Mouse (Mus musculus): ENCODE measurements around the gene Acrv1. TPM values are rescaled to one million over a fixed set of nuclear protein-coding genes. Genes with fewer than 3 reads are reported as not detected.
"Not testable (repeated sequence)": the region's sequence is repeated elsewhere in the genome, so short reads cannot be mapped to it uniquely, and the experiment has no call there.

Acrv1 gene
- polyA plus RNA-seq (2016; fragmentation: Nextera tagmentation; extraction: Ambion mirVana) = not detected in 2 replicates

DNA sequence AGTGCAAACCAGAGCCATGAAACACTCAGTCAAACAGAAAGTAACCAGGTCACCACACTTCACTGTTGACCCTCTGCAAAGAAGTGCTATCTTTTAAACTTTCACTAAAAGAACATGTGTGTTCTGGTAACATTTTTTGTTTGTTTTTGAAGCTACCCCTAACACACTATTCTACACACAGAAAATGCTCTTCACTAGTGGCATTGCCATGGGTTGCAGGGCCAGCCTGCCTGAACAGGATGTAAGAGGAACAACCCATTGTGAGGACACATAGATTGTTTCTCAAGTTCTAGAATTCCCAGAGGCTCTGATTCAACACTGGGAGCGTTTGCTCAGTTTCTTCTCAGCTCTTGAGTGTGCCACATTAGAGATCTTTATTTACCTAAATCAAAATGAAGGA, at the start of gene Acrv1:
Gene Acrv1 (plus strand): TSS at position 301 of the 400 bp plus-strand sequence.
- 68% methylated on average over 1 of the region's 1 CpGs for WGBS
- DNase-seq (ENCODE audit: extremely low spot score, low spot score) = no peak
- no peaks in the 10 kb centered on the region for H3K27me3 ChIP-seq (ENCODE audit: poor library complexity, severe bottlenecking)
- H3K4me3 ChIP-seq = no peak within 1 kb of the TSS
- H3K36me3 ChIP-seq (replicated peaks) = no peaks in the 10 kb centered on the region
- no peak within 1 kb of the TSS for H3K27ac ChIP-seq
- no peaks in the 10 kb centered on the region for H3K9me3 ChIP-seq
- H3K4me1 ChIP-seq = no peaks in the 10 kb centered on the region

DNA sequence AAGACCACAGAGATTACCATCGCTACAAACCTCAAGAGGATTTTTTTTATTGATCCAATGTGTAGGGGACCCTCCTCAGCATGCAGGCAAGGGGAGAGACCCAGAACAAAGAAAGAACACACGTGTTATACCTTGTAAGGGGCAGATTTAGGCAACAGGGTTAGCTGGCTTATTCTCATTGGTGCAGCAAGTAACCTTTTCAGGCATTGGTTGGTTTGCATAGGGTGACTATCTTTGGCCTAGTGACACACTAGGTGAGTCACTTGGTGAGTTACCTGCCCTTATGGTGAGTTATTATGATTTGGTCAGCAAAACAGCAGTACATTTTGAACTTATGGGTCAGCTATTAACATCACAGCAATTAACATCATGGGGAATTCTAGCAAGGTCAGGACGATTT, 49.7 kb upstream of the Acrv1 start, which contains the start of gene A630095E13Rik:
Gene A630095E13Rik (minus strand): TSS at position 101 of the 400 bp plus-strand sequence.
- H3K4me1 ChIP-seq; DNase-seq (ENCODE audit: extremely low spot score, low spot score); H3K4me3 ChIP-seq; H3K36me3 ChIP-seq (replicated peaks); H3K27ac ChIP-seq; H3K27me3 ChIP-seq (ENCODE audit: poor library complexity, severe bottlenecking): not testable (repeated sequence)
- WGBS = 69% methylated on average over 3 of the region's 3 CpGs
- peaks cover 19% of the 10 kb centered on the region for H3K9me3 ChIP-seq

DNA sequence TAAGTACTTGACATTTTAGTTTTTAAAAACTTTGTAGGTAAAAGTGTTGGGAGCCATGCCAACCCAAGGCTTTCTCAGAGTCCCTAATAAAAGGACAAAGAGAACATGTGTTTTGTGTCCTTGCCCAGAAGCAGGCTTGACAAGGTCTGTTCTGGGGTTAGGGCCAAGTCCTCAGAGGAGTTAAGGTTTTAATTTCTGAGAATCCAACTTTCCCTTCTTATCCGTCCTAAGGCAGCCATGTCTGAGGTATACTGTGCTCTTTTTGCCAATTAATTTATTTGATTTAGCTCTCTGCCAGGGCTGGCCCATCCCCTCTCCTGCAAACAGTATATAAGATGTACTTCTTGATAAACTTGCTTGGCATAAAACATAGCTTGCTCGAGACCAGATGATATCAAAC, 11.6 kb upstream of the Acrv1 start:
- no peaks in the 10 kb centered on the region for H3K4me1 ChIP-seq
- H3K27ac ChIP-seq = no peak overlapping the region
- no peaks in the 10 kb centered on the region for H3K36me3 ChIP-seq (replicated peaks)
- H3K4me3 ChIP-seq = no peak overlapping the region
- WGBS = 85% methylated on average over 2 of the region's 2 CpGs
- H3K9me3 ChIP-seq = no peaks in the 10 kb centered on the region
- no peaks in the 10 kb centered on the region for H3K27me3 ChIP-seq (ENCODE audit: poor library complexity, severe bottlenecking)
- DNase-seq (ENCODE audit: extremely low spot score, low spot score) = no peak

DNA sequence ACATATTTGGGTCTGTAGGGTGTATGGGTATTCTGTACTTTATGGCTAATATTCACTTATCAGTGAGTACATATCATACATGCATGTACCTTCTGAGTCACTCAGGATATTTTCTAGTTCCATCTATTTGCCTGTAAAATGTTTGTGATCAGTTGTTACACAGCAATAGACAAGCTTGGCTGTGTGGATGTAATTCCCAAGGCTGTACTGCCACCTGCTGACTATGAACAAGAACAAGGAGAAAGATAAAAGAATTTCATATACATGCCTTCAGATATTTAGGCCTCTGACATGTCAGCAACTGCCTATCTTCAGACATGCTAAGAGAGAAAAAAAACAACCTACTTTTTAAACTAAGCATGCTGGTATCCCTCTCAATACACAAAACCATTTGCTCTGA, 5.7 kb upstream of the Acrv1 start:
- no peak for DNase-seq (ENCODE audit: extremely low spot score, low spot score)
- Histone ChIP-seq H3K4me3 (no peak overlapping the region), H3K4me1 (no peaks in the 10 kb centered on the region), H3K9me3 (no peaks in the 10 kb centered on the region), H3K27ac (no peak overlapping the region), H3K27me3 (ENCODE audit: poor library complexity, severe bottlenecking) (no peaks in the 10 kb centered on the region), H3K36me3 (replicated peaks) (no peaks in the 10 kb centered on the region)

DNA sequence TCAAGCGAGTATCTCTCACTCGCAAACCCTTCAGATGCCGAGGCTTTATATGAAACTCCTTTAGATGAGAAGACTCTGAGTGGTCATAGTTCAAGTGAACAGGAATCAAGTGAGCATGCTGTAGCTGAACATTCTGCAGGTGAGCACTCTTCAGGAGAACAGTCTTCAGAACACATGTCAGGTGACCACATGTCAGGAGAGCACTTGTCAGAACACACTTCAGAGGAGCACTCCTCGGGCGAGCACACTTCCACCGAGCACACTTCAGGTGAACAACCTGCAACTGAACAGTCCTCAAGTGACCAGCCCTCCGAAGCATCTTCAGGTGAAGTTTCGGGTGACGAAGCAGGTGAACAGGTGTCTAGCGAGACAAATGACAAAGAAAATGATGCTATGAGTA, 1.3 kb downstream of the Acrv1 start:
- 91% methylated on average over 10 of the region's 10 CpGs for WGBS
- no peaks in the 10 kb centered on the region for H3K27me3 ChIP-seq (ENCODE audit: poor library complexity, severe bottlenecking)
- H3K36me3 ChIP-seq (replicated peaks) = no peaks in the 10 kb centered on the region
- H3K4me3 ChIP-seq = no peak overlapping the region
- no peak overlapping the region for H3K27ac ChIP-seq
- H3K9me3 ChIP-seq = no peaks in the 10 kb centered on the region
- H3K4me1 ChIP-seq = no peaks in the 10 kb centered on the region
- no peak for DNase-seq (ENCODE audit: extremely low spot score, low spot score)

DNA sequence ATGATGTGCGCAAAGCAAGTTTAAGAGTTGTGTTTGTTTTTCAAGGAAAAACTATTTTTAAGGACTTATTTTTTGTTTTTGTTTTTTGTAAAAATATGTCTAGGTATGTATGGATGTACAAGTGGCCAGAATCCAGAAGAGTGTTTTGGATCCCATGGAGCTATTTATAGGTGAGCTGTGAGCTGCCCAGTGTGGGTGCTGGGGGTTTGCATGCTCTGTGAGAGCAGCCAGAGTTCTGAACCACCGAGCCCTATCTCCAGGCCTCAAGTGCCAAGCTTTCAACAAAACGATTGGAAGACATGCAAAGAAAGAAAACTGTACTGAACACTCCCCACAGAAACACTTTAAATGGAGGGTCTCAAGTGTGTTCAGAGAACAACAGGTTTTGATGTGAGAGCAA, 12.9 kb downstream of the Acrv1 start:
- DNase-seq (ENCODE audit: extremely low spot score, low spot score) = no peak
- Histone ChIP-seq H3K27me3 (ENCODE audit: poor library complexity, severe bottlenecking) (no peaks in the 10 kb centered on the region), H3K4me3 (no peak overlapping the region), H3K36me3 (replicated peaks) (peaks cover 48% of the 10 kb centered on the region), H3K27ac (no peak overlapping the region), H3K9me3 (no peaks in the 10 kb centered on the region), H3K4me1 (no peaks in the 10 kb centered on the region)
- WGBS = 86% methylated on average over 3 of the region's 3 CpGs

DNA sequence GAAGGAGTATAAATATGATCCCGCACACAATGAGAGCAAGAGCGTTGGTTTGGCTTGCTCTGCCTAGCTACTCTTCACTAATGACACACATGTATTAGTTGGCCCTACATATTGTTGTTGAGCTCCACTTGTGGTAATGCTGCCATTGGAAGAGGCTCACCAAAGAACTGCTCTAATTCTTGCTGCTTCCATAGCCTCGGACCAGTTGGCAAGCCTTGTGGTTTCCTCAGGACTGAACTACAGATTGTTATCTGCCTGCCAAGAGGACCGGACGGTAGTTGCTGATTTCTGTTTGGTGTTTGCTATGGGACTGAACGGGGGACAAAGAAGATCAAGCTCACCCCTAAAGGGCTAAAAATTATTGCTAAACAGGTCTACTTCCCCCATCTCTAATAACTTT, 14.3 kb downstream of the Acrv1 start:
- no peak for DNase-seq (ENCODE audit: extremely low spot score, low spot score)
- H3K9me3 ChIP-seq = no peaks in the 10 kb centered on the region
- H3K4me3 ChIP-seq = no peak overlapping the region
- 93% methylated on average over 6 of the region's 6 CpGs for WGBS
- H3K36me3 ChIP-seq (replicated peaks) = peaks cover 62% of the 10 kb centered on the region
- H3K27ac ChIP-seq = no peak overlapping the region
- no peaks in the 10 kb centered on the region for H3K4me1 ChIP-seq
- H3K27me3 ChIP-seq (ENCODE audit: poor library complexity, severe bottlenecking) = no peaks in the 10 kb centered on the region

DNA sequence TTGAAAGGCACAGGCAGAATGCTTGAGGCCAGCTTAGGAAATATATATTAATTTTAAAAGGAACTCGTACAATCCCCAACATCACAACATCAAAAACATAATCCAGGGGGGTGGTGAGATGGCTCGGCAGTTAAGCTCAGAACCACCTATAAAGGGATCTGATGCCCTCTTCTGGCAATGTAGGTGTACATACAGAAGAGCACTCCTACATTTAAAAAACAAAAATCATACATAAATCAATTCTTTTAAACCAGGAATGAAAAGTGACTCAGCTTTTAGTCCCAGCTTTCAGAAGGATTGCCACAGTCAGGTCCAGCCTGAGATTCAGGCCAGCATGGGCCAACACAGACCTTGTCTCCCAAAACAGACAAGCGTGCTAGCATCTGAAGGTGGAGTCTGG, 23.6 kb downstream of the Acrv1 start:
- WGBS = 87% methylated on average over 3 of the region's 3 CpGs
- no peak for DNase-seq (ENCODE audit: extremely low spot score, low spot score)

DNA sequence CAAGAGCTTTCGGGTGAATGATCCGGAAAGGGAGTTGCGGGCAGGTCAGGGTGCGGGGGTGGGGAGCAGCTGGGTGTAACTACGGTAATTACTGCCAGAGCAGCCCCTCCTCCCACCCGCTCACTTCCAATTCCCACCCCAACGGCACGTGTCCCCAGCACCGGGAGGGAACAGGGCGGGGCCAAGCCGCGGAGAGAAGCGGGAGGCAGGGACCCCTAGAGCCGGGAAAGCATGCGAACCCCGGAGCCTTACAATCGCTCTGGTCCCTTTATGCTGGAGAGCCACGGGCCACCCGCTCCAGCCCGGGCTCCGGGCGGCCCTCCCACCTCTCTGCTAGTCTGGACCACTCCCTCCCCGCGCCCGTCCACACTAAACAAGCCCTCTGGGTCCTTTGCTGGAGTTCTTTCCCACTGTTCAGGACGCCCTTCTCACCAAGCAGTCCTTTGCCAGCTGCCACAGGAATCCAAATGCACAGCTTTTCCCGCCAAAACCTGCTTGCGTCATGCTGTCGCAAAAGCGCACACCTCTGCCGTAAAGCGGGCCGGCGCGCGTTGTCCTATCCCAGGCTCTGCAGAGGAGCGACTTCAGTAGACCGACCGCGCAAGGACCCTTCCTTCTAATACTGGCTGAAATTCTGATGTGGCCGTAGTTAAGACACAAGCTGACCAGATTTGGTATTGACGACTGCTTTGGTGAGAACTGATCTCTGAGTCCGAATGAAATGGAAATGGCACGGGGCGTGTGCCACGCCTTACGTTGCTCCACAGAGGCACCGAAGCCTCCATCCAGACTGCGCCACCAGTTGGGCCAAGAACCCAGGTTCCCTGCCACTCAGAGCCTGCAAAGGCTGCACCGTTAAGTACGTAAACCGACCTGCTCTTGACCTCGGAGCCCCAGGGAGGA, 33.4 kb downstream of the Acrv1 start:
- DNase-seq (ENCODE audit: extremely low spot score, low spot score) = peak; percentile 96
- H3K27ac ChIP-seq = peak overlapping the region; percentile 98
- peak overlapping the region; percentile 70 for H3K4me3 ChIP-seq
- H3K4me1 ChIP-seq = peaks cover 27% of the 10 kb centered on the region
- H3K27me3 ChIP-seq (ENCODE audit: poor library complexity, severe bottlenecking) = no peaks in the 10 kb centered on the region
- H3K9me3 ChIP-seq = no peaks in the 10 kb centered on the region
- peaks cover 52% of the 10 kb centered on the region for H3K36me3 ChIP-seq (replicated peaks)
- WGBS = under 1% methylated on average over 53 of the region's 53 CpGs

More for the DNA sequence above, 23.6 kb downstream of the Acrv1 start:
- H3K36me3 ChIP-seq (replicated peaks) = peaks cover 96% of the 10 kb centered on the region
- no peak overlapping the region for H3K4me3 ChIP-seq
- H3K4me1 ChIP-seq = no peaks in the 10 kb centered on the region
- H3K9me3 ChIP-seq = no peaks in the 10 kb centered on the region
- H3K27ac ChIP-seq = no peak overlapping the region
- no peaks in the 10 kb centered on the region for H3K27me3 ChIP-seq (ENCODE audit: poor library complexity, severe bottlenecking)

DNA sequence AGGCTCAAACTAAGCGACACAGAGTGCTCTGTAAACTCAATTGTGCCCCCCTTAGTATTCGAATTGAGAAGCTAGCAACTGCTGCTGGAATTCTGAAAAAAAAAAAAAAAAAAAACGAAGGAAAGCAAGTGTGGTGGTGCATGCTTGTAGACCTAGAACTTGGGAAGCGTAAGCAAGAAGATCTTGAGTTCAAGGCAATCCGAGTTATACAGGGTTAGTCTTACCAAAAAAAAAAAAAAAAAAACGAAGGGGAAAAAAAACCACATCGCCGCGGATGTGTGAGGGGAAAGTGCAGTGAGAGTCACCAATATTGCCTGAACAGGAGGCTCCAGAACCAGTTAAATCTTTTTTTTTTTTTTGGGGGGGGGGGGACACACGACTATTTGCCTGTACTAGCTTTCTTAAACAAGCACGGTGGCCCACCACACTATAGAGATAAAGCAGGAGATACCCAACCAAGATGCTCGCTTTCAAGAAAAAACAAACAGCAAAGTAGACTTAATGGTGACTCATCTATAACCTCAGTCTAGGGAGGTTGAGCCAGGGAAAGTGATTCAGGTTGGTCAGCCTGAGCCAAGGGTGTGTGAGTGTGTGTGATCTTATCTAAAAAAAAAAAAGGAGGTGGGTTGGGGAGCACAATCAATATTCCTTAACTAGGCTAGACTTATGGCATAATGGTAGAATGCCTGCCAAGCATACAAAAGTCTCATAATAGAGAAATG, 34.2 kb downstream of the Acrv1 start, which contains the start of gene Chek1:
Gene Chek1 (minus strand): TSS at position 32 of the 722 bp plus-strand sequence.
- 13% methylated on average over 12 of the region's 12 CpGs for WGBS
- Histone ChIP-seq H3K27me3 (ENCODE audit: poor library complexity, severe bottlenecking) (no peaks in the 10 kb centered on the region), H3K27ac (peak within 1 kb of the TSS; percentile 98), H3K4me3 (peak within 1 kb of the TSS; percentile 70), H3K4me1 (peaks cover 27% of the 10 kb centered on the region), H3K36me3 (replicated peaks) (peaks cover 52% of the 10 kb centered on the region), H3K9me3 (no peaks in the 10 kb centered on the region)
- DNase-seq (ENCODE audit: extremely low spot score, low spot score) = no peak
